Mouse (Mus musculus) cerebellum, adult 11-12 months (tissue): ENCODE data around the gene Myl4.

Experiments used
- DNase-seq: peaks from one replicate; pipeline ENCODE4 v3.0.0; 2022

Gene Myl4

GRCm38 (mm10) chr11:104638906-104639305 lies 88.4 kb downstream of the Myl4 start:
- DNase-seq: no peak

GRCm38 (mm10) chr11:104639634-104640033 lies 89.2 kb downstream of the Myl4 start:
- DNase-seq: no peak

GRCm38 (mm10) chr11:104640894-104641293 lies 90.4 kb downstream of the Myl4 start:
- DNase-seq: no peak

- DNase-seq: no peak
Observed at GRCm38 (mm10) chr11:104643236-104643635, 92.8 kb downstream of the Myl4 start.
